In genomic region chr1:89816487-89817206, GRCm38 (mm10) we compare ENCODE assay signal across 11 mouse cellular contexts.
DNase-seq lines count a peak whose midpoint lies in the region; ATAC-seq and TF ChIP-seq lines count a peak whose summit lies in the region.
"Had no signal": no experiment of that assay in that cellular context is flagged by ENCODE, and none has a peak within 500 bp of the region (broad histone marks: within the 10 kb centered on the region; RNA-seq: fewer than 3 reads in every experiment).

No protein-coding gene starts in this region.

- no peak overlapping the region for H3K4me2 ChIP-seq in embryonic facial prominence, embryonic 11.5 days (ENCODE audit: low read depth, low read length)
- no peak overlapping the region for H3K4me2 ChIP-seq in limb, embryonic 14.5 days (replicated peaks; ENCODE audit: low read depth, low read length, severe bottlenecking)
- H3K4me2 ChIP-seq: heart, embryonic 11.5 days; lung, embryonic 15.5 days had no signal

- 34% methylated on average over 14 of the region's 14 CpGs for WGBS in embryonic facial prominence, embryonic 11.5 days
- WGBS in limb, embryonic 14.5 days: 10% methylated on average over 14 of the region's 14 CpGs
- 71% methylated on average over 14 of the region's 14 CpGs for WGBS in cerebellum, adult 2 months

- H3K27me3 ChIP-seq in Patski: no peaks in the 10 kb centered on the region
- no peaks in the 10 kb centered on the region for H3K27me3 ChIP-seq in embryonic facial prominence, embryonic 11.5 days (ENCODE audit: control insufficient read depth, insufficient read depth, low read length)
- H3K27me3 ChIP-seq in limb, embryonic 14.5 days (ENCODE audit: control insufficient read depth, insufficient read depth, low read length): no peaks in the 10 kb centered on the region
- no peaks in the 10 kb centered on the region for H3K27me3 ChIP-seq in cerebellum, adult 2 months (ENCODE audit: control insufficient read depth, insufficient read depth, low read length)
- H3K27me3 ChIP-seq: lung, embryonic 15.5 days had no signal

- in situ Hi-C loops in Patski (cut with MboI; ENCODE audit: low pct_unique_long_range_greater_than_20kb): no loop called here

- POLR2A ChIA-PET in Patski (lab: Charles Lee): interaction anchor here (0.7 kb wide), 1 partner anchor 625 kb away, joined by 3 read pairs; no protein-coding TSS in a partner anchor

- H3K36me3 ChIP-seq in embryonic facial prominence, embryonic 11.5 days (replicated peaks; ENCODE audit: control insufficient read depth, insufficient read depth, low read depth, low read length): no peaks in the 10 kb centered on the region
- no peaks in the 10 kb centered on the region for H3K36me3 ChIP-seq in limb, embryonic 14.5 days (ENCODE audit: control insufficient read depth, insufficient read depth, low read length)
- H3K36me3 ChIP-seq: lung, embryonic 15.5 days had no signal

- CTCF ChIA-PET in Patski (lab: Charles Lee): interaction anchor here (1.0 kb wide), 1 partner anchor 158 kb away, joined by 3 read pairs; no protein-coding TSS in a partner anchor

- TF ChIP-seq POLR2A in limb, embryonic 14.5 days (IDR thresholded peaks at IDR 0.05; ENCODE audit: borderline replicate concordance, extremely low read depth, insufficient read depth, insufficient read length): no peak
- no peak for TF ChIP-seq POLR2A in cerebellum, adult 2 months (IDR thresholded peaks at IDR 0.05; ENCODE audit: borderline replicate concordance, insufficient read depth, low read length)

- DNase-seq in Patski (ENCODE audit: low read depth, low spot score): no peak
- peak; percentile 74 for DNase-seq in embryonic facial prominence, embryonic 11.5 days (ENCODE audit: low spot score)
- peak; percentile 33 for DNase-seq in kidney, adult 18-20 months
- peak; percentile 43 for DNase-seq in limb, embryonic 14.5 days (ENCODE audit: low spot score)
- no peak for DNase-seq in lung, adult 18-20 months
- DNase-seq in right cerebral cortex, postnatal 14 days: no peak
- no peak for DNase-seq in cerebellum, adult 2 months
- no peak for DNase-seq in left cerebral cortex, adult 8-10 months (ENCODE audit: low spot score in 2 of 2)

- H3K4me3 ChIP-seq in embryonic facial prominence, embryonic 11.5 days (ENCODE audit: low read depth, low read length): no peak overlapping the region
- H3K4me3 ChIP-seq in limb, embryonic 14.5 days (replicated peaks; ENCODE audit: low read length): no peak overlapping the region
- H3K4me3 ChIP-seq in cerebellum, adult 2 months (replicated peaks; ENCODE audit: insufficient read depth, low read depth, low read length): no peak overlapping the region
- H3K4me3 ChIP-seq: lung, embryonic 15.5 days had no signal

- no peaks in the 10 kb centered on the region for H3K9me3 ChIP-seq in embryonic facial prominence, embryonic 11.5 days (replicated peaks; ENCODE audit: control insufficient read depth, low read length)
- H3K9me3 ChIP-seq in limb, embryonic 14.5 days (ENCODE audit: control insufficient read depth, low read length): no peaks in the 10 kb centered on the region
- H3K9me3 ChIP-seq: lung, embryonic 15.5 days had no signal

- H3K9ac ChIP-seq in embryonic facial prominence, embryonic 11.5 days (replicated peaks; ENCODE audit: low read length): no peak overlapping the region
- no peak overlapping the region for H3K9ac ChIP-seq in limb, embryonic 14.5 days (ENCODE audit: low read depth, low read length, severe bottlenecking)
- H3K9ac ChIP-seq: lung, embryonic 15.5 days had no signal

- H3K27ac ChIP-seq in embryonic facial prominence, embryonic 11.5 days (replicated peaks; ENCODE audit: low read depth, low read length): 0 out of 2 replicates have a peak overlapping the region, but pooled peaks have one; percentile 10
- peak overlapping the region; percentile 41; the same call in 1 of the 2 replicates for H3K27ac ChIP-seq in limb, embryonic 14.5 days (replicated peaks; ENCODE audit: low read depth, low read length)
- H3K27ac ChIP-seq in cerebellum, adult 2 months (ENCODE audit: insufficient read depth, low read length): no peak overlapping the region
- H3K27ac ChIP-seq: lung, embryonic 15.5 days had no signal

- TF ChIP-seq CTCF in Patski (IDR thresholded peaks at IDR 0.05): no peak
- TF ChIP-seq CTCF in cerebellum, adult 2 months (IDR thresholded peaks at IDR 0.05; ENCODE audit: borderline replicate concordance, insufficient read depth, low read depth, low read length): no peak

- ATAC-seq in Patski: peak; percentile 46
- no peak for ATAC-seq in embryonic facial prominence, embryonic 11.5 days (replicated peaks; ENCODE audit: insufficient number of reproducible peaks, low FRiP score, low TSS enrichment, low read depth)
- ATAC-seq in limb, embryonic 14.5 days (ENCODE audit: low FRiP score, low read depth): peak; percentile 63; the same call in 1 of the 2 replicates
- ATAC-seq: activated CD4-positive, CD25-positive, alpha-beta regulatory T cell, adult 4 months had no signal

- H3K4me1 ChIP-seq in embryonic facial prominence, embryonic 11.5 days (ENCODE audit: control insufficient read depth, insufficient read depth, low read length): no peaks in the 10 kb centered on the region; the same call in 1 of the 2 replicates
- H3K4me1 ChIP-seq in limb, embryonic 14.5 days (ENCODE audit: control insufficient read depth, insufficient read depth, low read length): peaks cover 9% of the 10 kb centered on the region
- peaks cover 10% of the 10 kb centered on the region for H3K4me1 ChIP-seq in cerebellum, adult 2 months (ENCODE audit: control insufficient read depth, insufficient read depth, low read length)
- H3K4me1 ChIP-seq: lung, embryonic 15.5 days had no signal

Comparison
In these comparisons a context has a peak if more than half of its experiments do, and no peak if none do; other contexts are left out.
1. DNase-seq: peak in embryonic facial prominence, embryonic 11.5 days (single experiment), kidney, adult 18-20 months (single experiment) and limb, embryonic 14.5 days (single experiment); none in Patski (single experiment), lung, adult 18-20 months (0 of 2), right cerebral cortex, postnatal 14 days (single experiment), cerebellum, adult 2 months (0 of 2) and left cerebral cortex, adult 8-10 months (0 of 2).